Mouse (Mus musculus) myocyte (in vitro differentiated cells): Measurements from ENCODE around the gene Mcu.

ENCODE experiments used
- MYOD1 ChIP-seq, 3 experiments: IDR thresholded peaks; one replicate each; pipeline ENCODE4 v1.6.1; 2011; ENCODE audit warnings: control low read depth in 2 of 3, low read depth in 2 of 3, mild to moderate bottlenecking in 2 of 3, moderate library complexity in 1 of 3; ENCODE audit not compliant: insufficient read length in 2 of 3, control insufficient read depth in 1 of 3
- POLR2A ChIP-seq: IDR thresholded peaks from one replicate; pipeline ENCODE4 v1.6.1; 2011; ENCODE audit warnings: low read depth, mild to moderate bottlenecking, control low read depth, moderate library complexity; ENCODE audit not compliant: insufficient read length
- POLR2AphosphoS2 ChIP-seq: IDR thresholded peaks from one replicate; pipeline ENCODE4 v1.6.1; 2011; ENCODE audit warnings: low read depth, control low read depth; ENCODE audit not compliant: insufficient read length
- USF1 ChIP-seq: IDR thresholded peaks from one replicate; pipeline ENCODE4 v1.6.1; 2011; ENCODE audit warnings: low read depth, mild to moderate bottlenecking, control low read depth, moderate library complexity

- TF ChIP-seq POLR2AphosphoS2 = no peak
- TF ChIP-seq MYOD1 (IDR thresholded peaks at IDR 0.05; ENCODE audit: control insufficient read depth in 1 of 3, insufficient read length in 2 of 3, low read depth in 2 of 3) = no peak
- no peak for TF ChIP-seq USF1
- TF ChIP-seq POLR2A = no peak
Measured at GRCm38 (mm10) chr10:59502381-59502780, 114.1 kb downstream of the Mcu start.
